Mouse (Mus musculus): ENCODE results near the gene Fgf10.

Gene Fgf10

DNA sequence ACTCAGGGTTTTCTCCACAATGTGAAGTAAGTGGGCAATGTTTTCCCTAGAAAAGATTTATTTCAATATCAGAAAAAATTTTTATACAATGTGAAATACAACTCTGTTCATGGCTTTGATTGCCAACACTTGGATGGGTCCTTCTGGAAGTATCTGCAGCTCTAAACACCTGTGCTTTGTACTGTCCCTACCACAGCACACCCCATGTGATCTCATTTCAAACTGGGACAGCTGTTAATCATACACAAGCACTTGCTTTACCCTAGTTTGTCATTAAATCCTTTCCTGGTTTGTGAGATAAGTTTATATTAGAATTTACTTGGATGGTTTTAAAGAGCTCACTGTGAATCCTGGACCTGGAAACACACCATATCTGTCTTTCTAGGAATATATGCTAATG lies 102.6 kb downstream of the Fgf10 start:
- no peak for TF ChIP-seq GATA4 (IDR thresholded peaks at IDR 0.05; ENCODE audit: insufficient replicate concordance, low read length)

DNA sequence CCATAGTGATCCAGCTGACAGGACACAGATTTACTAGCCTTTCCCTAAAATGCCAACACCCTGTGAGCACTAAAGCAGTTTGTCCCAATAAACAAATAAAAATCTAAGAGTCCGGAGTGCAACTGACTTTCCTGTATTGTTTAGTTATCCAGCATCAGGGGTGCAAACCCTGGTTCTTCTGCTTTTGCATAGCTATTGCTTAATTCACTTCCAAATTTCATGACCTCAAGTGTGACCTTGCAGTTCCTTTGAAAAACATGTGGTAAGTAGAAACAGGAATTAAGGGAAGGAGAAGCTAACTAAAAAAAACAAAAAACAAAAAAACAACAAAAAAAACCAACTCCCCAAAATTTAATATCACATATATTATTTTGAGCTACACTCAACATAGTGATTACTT lies 105.6 kb downstream of the Fgf10 start:
- no peak for TF ChIP-seq GATA4 (IDR thresholded peaks at IDR 0.05; ENCODE audit: insufficient replicate concordance, low read length)

DNA sequence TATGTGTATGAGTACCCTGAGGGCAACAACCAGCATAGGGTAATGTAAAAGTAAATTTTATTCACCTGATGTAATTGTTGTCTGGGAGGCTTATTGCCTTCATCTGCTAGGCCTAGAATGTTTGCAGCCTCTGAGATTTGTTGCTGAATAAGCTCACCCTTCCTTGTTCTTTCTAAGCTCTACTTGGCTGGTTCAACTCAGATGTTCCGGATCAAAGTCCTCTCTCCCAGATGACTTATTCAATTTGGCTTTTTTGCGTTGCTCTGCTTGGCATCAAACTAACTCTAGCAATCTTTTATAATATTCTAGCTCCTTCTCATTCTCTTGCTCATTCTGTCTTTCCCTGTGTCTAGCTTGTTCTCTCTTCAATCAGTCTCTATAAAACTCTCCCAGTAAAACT lies 109.6 kb downstream of the Fgf10 start:
- no peak for TF ChIP-seq GATA4 (IDR thresholded peaks at IDR 0.05; ENCODE audit: insufficient replicate concordance, low read length)

DNA sequence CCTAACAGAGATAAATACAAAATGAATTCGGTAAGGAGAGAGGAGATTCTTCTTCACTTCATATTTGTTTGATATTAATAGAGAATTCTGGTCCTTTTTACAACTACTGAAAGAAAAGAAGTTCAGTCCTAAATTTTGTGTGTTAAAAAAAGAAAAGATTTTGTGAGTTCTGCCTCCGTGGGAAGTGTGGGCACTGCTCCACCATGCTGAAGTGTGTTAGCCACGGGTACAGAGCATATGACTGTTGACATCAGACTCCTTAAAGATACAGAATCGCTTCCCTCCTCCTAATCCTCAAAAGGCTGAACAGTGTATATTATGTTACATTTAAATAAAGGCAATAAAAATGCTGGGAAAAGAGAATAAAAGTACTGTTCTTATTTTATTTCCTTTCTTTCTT lies 122.2 kb downstream of the Fgf10 start:
- TF ChIP-seq GATA4 (IDR thresholded peaks at IDR 0.05; ENCODE audit: insufficient replicate concordance, low read length): no peak

DNA sequence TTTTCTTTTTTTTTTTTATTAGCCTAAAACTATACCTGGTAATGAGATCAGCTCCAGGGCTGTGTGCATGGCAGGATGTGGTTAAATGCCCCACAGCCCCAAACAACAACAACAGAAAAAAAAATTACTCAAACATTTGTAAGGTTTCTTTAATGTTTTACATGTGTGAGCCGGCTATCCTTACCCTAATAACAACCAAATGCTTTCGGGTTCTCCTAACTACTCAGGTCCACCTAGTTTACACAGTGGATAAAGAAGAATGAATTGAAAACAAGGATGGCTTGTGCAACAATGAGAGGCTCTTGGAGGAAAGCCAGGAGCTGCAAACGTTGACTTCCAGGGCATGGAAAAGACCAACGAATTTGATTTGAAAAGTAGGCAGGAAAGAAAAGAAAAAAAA lies 122.6 kb downstream of the Fgf10 start:
- TF ChIP-seq GATA4 (IDR thresholded peaks at IDR 0.05; ENCODE audit: insufficient replicate concordance, low read length): no peak

DNA sequence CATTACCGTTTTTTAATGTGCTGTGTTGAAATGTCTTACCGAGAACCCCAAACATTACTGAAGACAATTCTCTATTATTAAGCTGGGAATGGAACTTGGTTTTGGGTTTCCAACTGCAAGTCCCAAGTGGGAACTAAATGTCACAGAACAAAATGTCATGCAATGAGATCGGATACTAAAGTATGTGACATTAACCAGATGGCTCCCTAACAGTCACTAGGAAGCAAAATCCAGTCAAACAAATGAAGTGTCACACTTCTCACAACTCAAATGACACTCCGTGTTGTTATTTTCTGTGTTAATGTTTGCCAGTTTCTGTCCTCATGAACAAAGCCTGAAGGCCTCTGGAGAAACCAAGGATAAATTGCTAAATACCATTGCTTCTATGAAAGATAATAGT lies 130.6 kb downstream of the Fgf10 start:
- TF ChIP-seq GATA4 (IDR thresholded peaks at IDR 0.05; ENCODE audit: insufficient replicate concordance, low read length): no peak

DNA sequence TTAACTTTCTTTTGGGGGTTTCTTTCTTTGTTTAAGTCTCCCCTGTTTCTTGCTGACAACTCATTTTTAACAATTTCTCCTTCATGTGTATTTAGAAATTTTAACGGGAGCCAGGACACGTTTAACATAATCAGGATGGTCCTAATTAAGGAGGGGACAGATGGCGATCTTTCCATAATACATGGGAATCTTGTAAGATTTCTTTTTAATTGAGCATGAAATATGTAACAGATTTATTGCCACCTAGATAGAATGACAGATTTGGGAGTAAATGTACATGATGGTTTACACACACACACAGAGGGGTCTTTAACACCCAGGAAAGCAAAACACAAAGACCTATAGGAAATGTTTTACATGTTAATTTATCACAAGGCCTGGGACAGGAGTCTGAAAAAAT lies 137.1 kb downstream of the Fgf10 start:
- TF ChIP-seq GATA4 (IDR thresholded peaks at IDR 0.05; ENCODE audit: insufficient replicate concordance, low read length): no peak

DNA sequence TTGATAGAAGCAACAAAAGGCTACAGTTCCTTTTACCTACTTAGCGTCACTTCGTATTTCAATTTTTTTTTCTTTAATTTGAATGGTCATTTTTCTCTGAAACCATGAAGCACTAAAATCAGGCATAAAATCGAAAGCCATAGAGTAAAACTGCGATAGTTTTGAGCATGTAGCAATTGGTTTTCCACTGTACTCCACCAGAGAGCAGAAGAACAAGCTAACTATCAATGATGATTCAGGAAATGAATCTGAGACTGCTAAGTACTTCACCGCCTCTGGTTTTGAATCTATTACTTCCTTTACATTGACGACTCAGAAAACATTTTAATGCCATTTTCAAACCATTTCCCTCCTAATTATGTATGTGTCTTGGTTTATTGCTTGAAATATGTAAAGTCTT lies 150.2 kb downstream of the Fgf10 start:
- no peak for TF ChIP-seq GATA4 (IDR thresholded peaks at IDR 0.05; ENCODE audit: insufficient replicate concordance, low read length)

DNA sequence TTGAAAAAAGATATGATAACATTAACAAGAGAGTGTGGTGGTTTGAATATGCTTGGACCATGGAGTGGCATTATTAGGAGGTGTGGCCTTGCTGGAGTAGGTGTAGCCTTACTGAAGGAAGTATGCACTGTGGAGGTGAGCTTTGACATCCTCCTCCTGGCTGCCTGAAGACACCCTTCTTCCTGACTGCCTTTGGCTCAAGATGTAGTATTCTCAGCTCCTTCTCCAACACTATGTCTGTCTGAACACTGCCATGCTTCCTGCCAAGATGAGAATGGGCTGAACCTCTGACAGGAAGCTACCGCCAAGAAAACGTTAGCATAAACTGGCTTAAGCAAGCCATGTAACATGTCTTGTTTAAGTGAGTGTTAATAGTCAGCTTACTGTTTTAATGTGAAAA lies 153.5 kb downstream of the Fgf10 start:
- TF ChIP-seq GATA4 (IDR thresholded peaks at IDR 0.05; ENCODE audit: insufficient replicate concordance, low read length): no peak

DNA sequence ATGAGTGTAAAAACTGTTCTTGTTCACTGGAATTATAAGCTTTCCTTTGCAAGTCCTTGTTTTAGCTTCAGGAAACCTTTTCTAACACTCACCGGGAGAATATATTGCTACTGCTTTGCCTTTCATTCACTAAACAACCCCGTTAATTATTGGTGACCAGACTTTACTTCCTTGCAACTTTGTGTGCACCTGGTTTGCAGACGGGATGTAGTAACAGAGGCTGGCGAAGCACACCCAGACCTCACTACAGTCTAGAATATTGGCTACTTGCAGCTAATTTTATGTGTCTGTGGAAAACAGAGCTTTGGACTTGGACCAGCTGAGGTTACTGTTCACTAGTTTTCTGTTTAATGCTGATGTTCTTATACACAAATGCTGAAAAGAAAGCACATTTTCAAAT lies 155.5 kb downstream of the Fgf10 start:
- TF ChIP-seq GATA4 (IDR thresholded peaks at IDR 0.05; ENCODE audit: insufficient replicate concordance, low read length): no peak

DNA sequence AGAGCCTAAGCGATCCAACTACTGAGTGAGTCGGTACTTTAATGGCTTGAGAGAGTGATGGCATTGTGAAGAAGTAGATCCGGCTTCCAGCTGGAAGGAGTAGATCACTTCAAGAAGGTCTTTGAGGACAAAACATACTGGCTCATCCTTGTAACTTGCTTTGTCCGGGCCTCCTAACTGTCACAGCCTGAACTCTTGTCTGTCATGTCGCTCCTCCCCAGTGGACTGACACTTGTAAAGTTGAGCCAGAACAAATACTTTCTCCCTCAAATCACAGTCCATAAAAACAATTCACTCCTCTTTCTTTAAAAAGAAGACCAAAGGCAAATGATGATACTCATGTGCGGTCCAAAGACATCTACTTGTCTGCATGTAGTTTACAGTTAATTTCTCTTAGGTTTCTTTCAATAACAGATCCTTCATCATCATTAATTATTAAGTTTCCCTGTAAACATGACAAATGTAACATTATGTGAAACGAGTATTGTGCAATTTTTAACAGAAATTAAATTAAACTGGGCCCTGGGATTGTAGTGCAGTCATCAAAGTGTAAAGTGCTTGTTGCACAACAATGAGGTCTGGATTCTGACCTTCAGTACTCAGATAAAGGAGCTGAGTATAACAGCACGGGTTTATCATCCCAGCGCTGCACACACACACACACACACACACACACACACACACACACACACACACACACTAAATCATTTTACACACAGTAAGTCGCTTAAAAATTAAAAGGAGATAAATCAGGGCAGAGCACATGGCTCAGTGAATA lies 159.2 kb downstream of the Fgf10 start:
- TF ChIP-seq GATA4 (IDR thresholded peaks at IDR 0.05; ENCODE audit: insufficient replicate concordance, low read length): no peak

DNA sequence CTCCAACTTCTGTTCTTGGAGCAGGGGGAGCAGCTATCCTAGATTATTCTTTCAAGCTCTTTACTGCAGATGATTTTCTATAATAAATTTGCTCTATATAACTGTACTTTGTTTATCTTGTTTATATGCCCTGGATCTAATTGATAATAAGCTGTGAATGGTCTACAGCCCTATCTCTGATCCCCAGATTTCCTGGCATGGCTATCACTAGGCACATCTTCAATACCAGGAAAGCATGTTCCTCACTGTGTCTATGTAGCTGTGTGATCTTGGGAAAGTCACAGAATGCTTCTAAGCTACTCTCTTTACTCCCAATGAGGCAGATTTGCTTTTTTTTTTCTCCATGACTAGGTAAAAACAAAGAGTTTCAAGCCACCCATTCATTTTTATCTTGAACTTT lies 164.4 kb downstream of the Fgf10 start:
- TF ChIP-seq GATA4 (IDR thresholded peaks at IDR 0.05; ENCODE audit: insufficient replicate concordance, low read length): no peak

DNA sequence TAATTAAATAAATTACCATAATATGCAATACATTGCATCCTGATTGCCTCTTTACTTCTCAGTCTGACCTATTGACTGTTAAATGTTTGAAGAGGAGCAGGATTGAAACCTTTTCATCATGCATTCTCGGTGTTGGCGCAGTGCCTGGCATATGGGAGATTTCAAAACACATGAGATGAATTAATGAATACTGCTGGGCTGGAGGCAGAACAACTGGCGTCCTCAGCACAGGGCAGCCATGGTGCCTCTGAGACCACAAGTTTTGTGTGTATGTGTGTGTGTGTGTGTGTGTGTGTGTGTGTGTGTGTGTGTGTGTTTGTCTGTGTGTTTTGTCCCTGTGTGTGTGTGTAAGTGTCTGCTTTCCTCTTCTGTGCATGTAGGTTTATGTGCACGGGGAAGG lies 165.5 kb downstream of the Fgf10 start:
- no peak for TF ChIP-seq GATA4 (IDR thresholded peaks at IDR 0.05; ENCODE audit: insufficient replicate concordance, low read length)
